Mouse (Mus musculus) G1E (cell line): ENCODE data around the gene Pabpc1l.

Source experiments
- CTCF ChIP-seq: IDR thresholded peaks from 2 replicates; pipeline ENCODE4 v1.5.1; 2012; ENCODE audit warnings: low read depth, low read length, inconsistent platforms, mixed read lengths
- TAL1 ChIP-seq: conservative IDR thresholded peaks from 2 replicates; pipeline ENCODE4 v1.6.1; 2012; ENCODE audit warnings: low read depth, low read length, inconsistent platforms, mixed read lengths

GRCm38 (mm10) chr2:164075088-164075487 lies 49.8 kb downstream of the Pabpc1l start:
- TF ChIP-seq CTCF (no peak), TAL1 (no peak)
